Mouse (Mus musculus) forebrain, embryonic 16.5 days (tissue): ENCODE data around the gene Kap. TPM values are rescaled to one million over a fixed set of nuclear protein-coding genes. Genes with fewer than 3 reads are reported as not detected.

Experiments
- ATAC-seq: fragments of 200-750 bp; cut with Nextera tagmentation; 2 replicates; pipeline ENCODE4 v1.8.0; 2017; ENCODE audit warnings: mild to moderate bottlenecking, moderate library complexity
- H3K27ac ChIP-seq: fragments of 300-500 bp; sonication (generic); 2 replicates; pipeline ENCODE4 v1.5.1; 2014; ENCODE audit warnings: low read length, control low read depth
- H3K27me3 ChIP-seq: fragments of 300-500 bp; sonication (generic); replicated peaks from 2 replicates; pipeline ENCODE4 v1.6.1; 2014; ENCODE audit warnings: low read length; ENCODE audit not compliant: control insufficient read depth, insufficient read depth
- H3K36me3 ChIP-seq: fragments of 300-500 bp; sonication (generic); 2 replicates; pipeline ENCODE4 v1.6.1; 2014; ENCODE audit not compliant: control insufficient read depth, insufficient read depth
- H3K4me1 ChIP-seq: fragments of 300-500 bp; sonication (generic); replicated peaks from 2 replicates; pipeline ENCODE4 v1.6.1; 2014; ENCODE audit warnings: low read length; ENCODE audit not compliant: control insufficient read depth, insufficient read depth
- H3K4me2 ChIP-seq: fragments of 300-500 bp; sonication (generic); 2 replicates; pipeline ENCODE4 v1.6.1; 2014; ENCODE audit warnings: mild to moderate bottlenecking, low read length, control low read depth
- H3K4me3 ChIP-seq: fragments of 300-500 bp; sonication (generic); replicated peaks from 2 replicates; pipeline ENCODE4 v1.5.1; 2014; ENCODE audit warnings: mild to moderate bottlenecking, low read length, control low read depth
- H3K9ac ChIP-seq: fragments of 300-500 bp; sonication (generic); replicated peaks from 2 replicates; pipeline ENCODE4 v1.6.1; 2014; ENCODE audit warnings: low read depth, low read length, control low read depth
- H3K9me3 ChIP-seq: fragments of 300-500 bp; sonication (generic); 2 replicates; pipeline ENCODE4 v1.6.1; 2016; ENCODE audit warnings: low read length; ENCODE audit not compliant: control insufficient read depth
- WGBS: fragments of 180-500 bp; shearing (Covaris S2); extraction: QIAGEN DNeasy Blood & Tissue Kit; methylation state at CpG from one replicate; pipeline ENCODE4 v1.1.7; 2014; 5-methylcytosine and 5-hydroxymethylcytosine counted together
- polyA plus RNA-seq: library from polyadenylated mRNA; unstranded; fragments of >200 nt; fragmentation: Nextera tagmentation; extraction: Ambion mirVana; gene quantifications from 2 replicates; pipeline ENCODE4 v1.2.1, GENCODE M21; 2015

Gene Kap
- polyA plus RNA-seq = not detected in 2 replicates

GRCm38 (mm10) chr6:133853526-133853925, at the start of gene Kap:
Kap (minus strand) TSS chr6:133853762.
- Histone ChIP-seq H3K4me1 (no peaks in the 10 kb centered on the region), H3K4me2 (no peak within 1 kb of the TSS), H3K9ac (no peak within 1 kb of the TSS), H3K36me3 (no peaks in the 10 kb centered on the region), H3K27ac (no peak within 1 kb of the TSS), H3K4me3 (no peak within 1 kb of the TSS), H3K9me3 (no peaks in the 10 kb centered on the region), H3K27me3 (no peaks in the 10 kb centered on the region)
- 69% methylated on average over 1 of the region's 1 CpGs for WGBS
- no peak for ATAC-seq

DNA sequence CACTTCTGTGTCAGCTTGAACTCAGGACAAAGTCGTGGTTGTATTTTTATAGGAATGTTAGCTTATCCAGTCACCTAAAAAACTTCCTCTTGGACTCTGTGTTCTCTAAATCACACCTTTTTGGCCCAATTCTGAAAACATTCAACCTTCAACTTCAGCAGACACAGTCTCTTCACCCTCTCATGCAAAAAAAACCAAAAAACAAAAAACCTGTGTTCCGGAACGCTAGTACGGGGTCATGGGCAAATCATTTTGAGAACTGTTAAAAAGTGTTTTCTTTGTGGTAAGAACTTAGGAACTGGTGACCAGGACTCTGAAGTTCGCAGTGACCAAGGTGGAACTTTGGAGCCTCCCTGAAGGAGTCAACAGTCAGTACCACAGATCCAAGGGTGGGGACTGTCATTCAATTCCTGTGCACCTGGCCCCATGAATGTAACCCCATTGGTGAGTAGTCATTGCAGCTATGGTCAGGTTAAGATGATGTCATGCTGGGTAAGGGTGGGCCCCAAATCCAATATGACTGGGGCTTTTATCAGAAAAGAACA, 32.4 kb upstream of the Kap start:
- 86% methylated on average over 5 of the region's 5 CpGs for WGBS
- Histone ChIP-seq H3K27me3 (no peaks in the 10 kb centered on the region), H3K4me2 (no peak overlapping the region), H3K9ac (no peak overlapping the region), H3K4me3 (no peak overlapping the region), H3K4me1 (no peaks in the 10 kb centered on the region), H3K36me3 (no peaks in the 10 kb centered on the region), H3K9me3 (no peaks in the 10 kb centered on the region), H3K27ac (no peak overlapping the region)
- no peak for ATAC-seq

GRCm38 (mm10) chr6:133883446-133883985, 30.0 kb upstream of the Kap start:
- H3K27me3 ChIP-seq = no peaks in the 10 kb centered on the region
- H3K9ac ChIP-seq = no peak overlapping the region
- ATAC-seq = no peak
- no peak overlapping the region for H3K4me3 ChIP-seq
- H3K36me3 ChIP-seq = no peaks in the 10 kb centered on the region
- WGBS = 82% methylated on average over 5 of the region's 5 CpGs
- no peaks in the 10 kb centered on the region for H3K9me3 ChIP-seq
- no peak overlapping the region for H3K4me2 ChIP-seq
- H3K4me1 ChIP-seq = no peaks in the 10 kb centered on the region
- H3K27ac ChIP-seq = no peak overlapping the region

DNA sequence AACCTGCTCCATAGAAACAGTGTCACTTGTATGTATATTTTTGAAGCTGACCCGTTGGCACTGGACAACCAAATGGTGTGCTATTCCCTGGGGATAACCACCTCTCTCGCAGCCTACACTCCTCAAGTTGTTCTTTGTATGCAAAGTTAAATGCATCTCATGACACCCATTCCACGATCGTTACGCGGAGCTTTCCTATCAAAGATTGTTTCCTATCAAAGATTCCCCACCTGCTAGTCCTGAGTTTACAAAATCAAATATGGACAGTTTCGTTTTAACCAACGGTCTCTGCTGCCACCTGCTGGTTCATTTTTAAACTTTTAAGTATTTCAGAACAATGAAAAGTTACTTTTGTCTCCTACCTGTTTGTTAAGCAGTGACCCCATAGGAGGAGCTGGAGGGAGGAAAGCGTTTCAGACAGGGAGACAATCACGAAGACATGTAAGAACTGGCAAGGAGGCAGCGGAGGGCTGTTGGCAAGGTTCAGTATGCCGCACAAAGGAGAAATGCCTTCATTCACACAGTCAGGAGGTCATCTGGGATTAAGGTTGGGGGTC, 22.4 kb upstream of the Kap start:
- WGBS = 23% methylated on average over 12 of the region's 12 CpGs
- H3K27me3 ChIP-seq = no peaks in the 10 kb centered on the region
- H3K36me3 ChIP-seq = no peaks in the 10 kb centered on the region

GRCm38 (mm10) chr6:133872667-133873066, 19.1 kb upstream of the Kap start:
- Histone ChIP-seq H3K27ac (no peak overlapping the region), H3K9me3 (no peaks in the 10 kb centered on the region), H3K4me3 (no peak overlapping the region), H3K4me1 (no peaks in the 10 kb centered on the region), H3K36me3 (no peaks in the 10 kb centered on the region), H3K4me2 (no peak overlapping the region), H3K27me3 (no peaks in the 10 kb centered on the region), H3K9ac (no peak overlapping the region)
- 82% methylated on average over 2 of the region's 2 CpGs for WGBS
- ATAC-seq = no peak

More for the DNA sequence above, 22.4 kb upstream of the Kap start:
- H3K9me3 ChIP-seq = no peaks in the 10 kb centered on the region
- no peak overlapping the region for H3K4me2 ChIP-seq
- H3K4me1 ChIP-seq = no peaks in the 10 kb centered on the region
- H3K4me3 ChIP-seq = no peak overlapping the region
- 0 out of 2 replicates have a peak, but pooled peaks have one; percentile 33 for ATAC-seq
- H3K27ac ChIP-seq = no peak overlapping the region
- H3K9ac ChIP-seq = no peak overlapping the region

GRCm38 (mm10) chr6:133871131-133871530, 17.6 kb upstream of the Kap start:
- Histone ChIP-seq H3K4me1 (no peaks in the 10 kb centered on the region), H3K36me3 (no peaks in the 10 kb centered on the region), H3K27ac (no peak overlapping the region), H3K4me3 (no peak overlapping the region), H3K9ac (no peak overlapping the region), H3K27me3 (no peaks in the 10 kb centered on the region), H3K4me2 (no peak overlapping the region), H3K9me3 (no peaks in the 10 kb centered on the region)
- WGBS = 61% methylated on average over 1 of the region's 1 CpGs
- no peak for ATAC-seq

- no peak for ATAC-seq
- 85% methylated on average over 1 of the region's 1 CpGs for WGBS
Measured at GRCm38 (mm10) chr6:133868381-133868780, 14.8 kb upstream of the Kap start.

DNA sequence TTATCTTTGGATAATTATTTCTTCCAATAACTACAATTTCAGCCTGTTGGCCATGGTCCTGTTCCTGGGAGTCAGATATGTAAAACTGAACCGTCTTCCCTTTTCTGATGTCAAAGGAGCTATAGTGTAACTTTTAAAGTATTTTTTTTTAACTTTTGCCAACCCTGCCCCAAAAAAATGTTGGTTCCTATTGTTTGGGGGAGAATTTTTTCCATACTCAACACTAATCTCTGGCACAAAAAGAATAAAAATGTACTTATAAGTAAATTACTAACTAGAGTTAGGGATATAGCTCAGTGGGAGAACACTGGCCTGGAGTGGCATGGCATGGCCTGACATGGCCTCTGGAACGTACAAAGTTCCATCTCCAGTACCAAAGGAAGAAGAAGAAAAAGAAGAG, 2.3 kb upstream of the Kap start:
- Histone ChIP-seq H3K4me3 (no peak overlapping the region), H3K4me1 (no peaks in the 10 kb centered on the region), H3K4me2 (no peak overlapping the region), H3K36me3 (no peaks in the 10 kb centered on the region), H3K9ac (no peak overlapping the region), H3K27ac (no peak overlapping the region), H3K9me3 (no peaks in the 10 kb centered on the region), H3K27me3 (no peaks in the 10 kb centered on the region)
- WGBS = 76% methylated on average over 2 of the region's 2 CpGs
- ATAC-seq = no peak

More at GRCm38 (mm10) chr6:133868381-133868780, 14.8 kb upstream of the Kap start:
- H3K36me3 ChIP-seq = no peaks in the 10 kb centered on the region
- no peak overlapping the region for H3K9ac ChIP-seq
- no peak overlapping the region for H3K4me3 ChIP-seq
- H3K4me2 ChIP-seq = no peak overlapping the region
- H3K9me3 ChIP-seq = no peaks in the 10 kb centered on the region
- no peaks in the 10 kb centered on the region for H3K27me3 ChIP-seq
- no peak overlapping the region for H3K27ac ChIP-seq
- H3K4me1 ChIP-seq = no peaks in the 10 kb centered on the region

DNA sequence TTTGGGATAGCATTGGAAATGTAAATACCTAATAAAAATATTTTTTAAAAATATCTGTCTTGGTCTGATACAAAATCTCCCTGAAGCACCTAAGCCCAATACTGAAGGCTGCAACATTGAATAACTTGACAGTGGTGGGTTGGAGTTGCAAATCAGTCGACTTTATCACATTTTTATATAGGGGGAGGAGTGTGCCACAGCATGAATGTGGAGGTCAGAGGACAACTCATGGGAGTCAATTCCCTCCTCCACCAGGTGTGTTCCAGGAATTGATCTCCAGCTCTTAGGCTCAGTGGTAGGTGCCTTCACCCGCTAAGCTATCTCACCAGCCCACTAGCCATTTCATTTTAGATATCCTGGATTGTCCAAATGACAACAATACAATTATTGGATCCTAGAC, 4.2 kb downstream of the Kap start:
- WGBS = 76% methylated on average over 2 of the region's 2 CpGs
- Histone ChIP-seq H3K36me3 (no peaks in the 10 kb centered on the region), H3K4me3 (no peak overlapping the region), H3K4me1 (no peaks in the 10 kb centered on the region), H3K9me3 (no peaks in the 10 kb centered on the region), H3K27ac (no peak overlapping the region), H3K27me3 (no peaks in the 10 kb centered on the region), H3K4me2 (no peak overlapping the region), H3K9ac (no peak overlapping the region)
- no peak for ATAC-seq
